Mouse (Mus musculus): ENCODE measurements at regions not wholly inside any gene's neighbourhood (a gene's known extent, or its start where the extent isn't known, plus 50 kb on each side); places are given as distances from the start of the nearest gene placed in this dataset.
A peak's percentile ranks its signal among the peaks of the same experiment; 100 is the strongest.
"Not testable (repeated sequence)": the region's sequence is repeated elsewhere in the genome, so short reads cannot be mapped to it uniquely, and the experiment has no call there.

- ATAC-seq (replicated peaks; ENCODE audit: low read depth, poor library complexity, severe bottlenecking): no peak
These were observed 524.7 kb upstream of the Kif18a start for GRCm38 (mm10) chr2:108755821-108756220.

- no peak for ATAC-seq (replicated peaks; ENCODE audit: low read depth, poor library complexity, severe bottlenecking)
These were observed 524.3 kb upstream of the Kif18a start for GRCm38 (mm10) chr2:108756251-108756650.

- peak; percentile 91 for ATAC-seq (replicated peaks; ENCODE audit: low read depth, poor library complexity, severe bottlenecking)
These were observed 515.8 kb upstream of the Kif18a start for GRCm38 (mm10) chr2:108764703-108765102.

GRCm38 (mm10) chr2:108766461-108766860 lies 514.1 kb upstream of the Kif18a start:
- ATAC-seq (replicated peaks; ENCODE audit: low read depth, poor library complexity, severe bottlenecking): no peak

GRCm38 (mm10) chr2:108770383-108770782 lies 510.2 kb upstream of the Kif18a start:
- ATAC-seq (replicated peaks; ENCODE audit: low read depth, poor library complexity, severe bottlenecking): no peak

GRCm38 (mm10) chr2:108783457-108783856 lies 497.1 kb upstream of the Kif18a start:
- ATAC-seq (replicated peaks; ENCODE audit: low read depth, poor library complexity, severe bottlenecking): no peak

- no peak for ATAC-seq (replicated peaks; ENCODE audit: low read depth, poor library complexity, severe bottlenecking)
These were observed 495.2 kb upstream of the Kif18a start for GRCm38 (mm10) chr2:108785161-108785957.

- no peak for ATAC-seq (replicated peaks; ENCODE audit: low read depth, poor library complexity, severe bottlenecking)
These were observed 491.4 kb upstream of the Kif18a start for GRCm38 (mm10) chr2:108789166-108789565.

GRCm38 (mm10) chr2:108795145-108795544 lies 485.4 kb upstream of the Kif18a start:
- no peak for ATAC-seq (replicated peaks; ENCODE audit: low read depth, poor library complexity, severe bottlenecking)

- peak; percentile 97 for ATAC-seq (replicated peaks; ENCODE audit: low read depth, poor library complexity, severe bottlenecking)
These were observed 483.5 kb upstream of the Kif18a start for GRCm38 (mm10) chr2:108796816-108797581.

- no peak for ATAC-seq (replicated peaks; ENCODE audit: low read depth, poor library complexity, severe bottlenecking)
These were observed 468.2 kb upstream of the Kif18a start for GRCm38 (mm10) chr2:108812367-108812766.

GRCm38 (mm10) chr2:108813040-108813566 lies 467.4 kb upstream of the Kif18a start:
- ATAC-seq (replicated peaks; ENCODE audit: low read depth, poor library complexity, severe bottlenecking): no peak

GRCm38 (mm10) chr2:108816579-108816978 lies 464.0 kb upstream of the Kif18a start:
- no peak for ATAC-seq (replicated peaks; ENCODE audit: low read depth, poor library complexity, severe bottlenecking)

- no peak for ATAC-seq (replicated peaks; ENCODE audit: low read depth, poor library complexity, severe bottlenecking)
These were observed 456.5 kb upstream of the Kif18a start for GRCm38 (mm10) chr2:108824025-108824424.

GRCm38 (mm10) chr2:108825981-108826380 lies 454.6 kb upstream of the Kif18a start:
- no peak for ATAC-seq (replicated peaks; ENCODE audit: low read depth, poor library complexity, severe bottlenecking)

- no peak for ATAC-seq (replicated peaks; ENCODE audit: low read depth, poor library complexity, severe bottlenecking)
These were observed 453.3 kb upstream of the Kif18a start for GRCm38 (mm10) chr2:108827106-108827838.

- no peak for ATAC-seq (replicated peaks; ENCODE audit: low read depth, poor library complexity, severe bottlenecking)
These were observed 452.4 kb upstream of the Kif18a start for GRCm38 (mm10) chr2:108827974-108828700.

GRCm38 (mm10) chr2:108843855-108844254 lies 436.7 kb upstream of the Kif18a start:
- not testable (repeated sequence) for ATAC-seq (replicated peaks; ENCODE audit: low read depth, poor library complexity, severe bottlenecking)

- no peak for ATAC-seq (replicated peaks; ENCODE audit: low read depth, poor library complexity, severe bottlenecking)
These were observed 432.5 kb upstream of the Kif18a start for GRCm38 (mm10) chr2:108848051-108848450.

- no peak for ATAC-seq (replicated peaks; ENCODE audit: low read depth, poor library complexity, severe bottlenecking)
These were observed 426.1 kb upstream of the Kif18a start for GRCm38 (mm10) chr2:108854399-108854798.
